Mouse (Mus musculus) forebrain, embryonic 13.5 days (tissue): ENCODE data around the gene Wdfy3. TPM values are rescaled to one million over a fixed set of nuclear protein-coding genes. Genes with fewer than 3 reads are reported as not detected.
"Not testable (repeated sequence)": the region's sequence is repeated elsewhere in the genome, so short reads cannot be mapped to it uniquely, and the experiment has no call there.

Source experiments
- ATAC-seq: fragments of 200-750 bp; cut with Nextera tagmentation; 2 replicates; pipeline ENCODE4 v1.8.0; 2017
- H3K27ac ChIP-seq: fragments of 300-500 bp; sonication (generic); 2 replicates; pipeline ENCODE4 v1.5.1; 2015; ENCODE audit warnings: inconsistent platforms, mild to moderate bottlenecking, moderate library complexity
- H3K27me3 ChIP-seq: fragments of 300-500 bp; sonication (generic); 2 replicates; pipeline ENCODE4 v1.6.1; 2015; ENCODE audit warnings: mild to moderate bottlenecking, inconsistent platforms
- H3K36me3 ChIP-seq: fragments of 300-500 bp; sonication (generic); 2 replicates; pipeline ENCODE4 v1.6.1; 2015; ENCODE audit warnings: mild to moderate bottlenecking, inconsistent platforms; ENCODE audit not compliant: poor library complexity, severe bottlenecking
- H3K4me1 ChIP-seq: fragments of 300-500 bp; sonication (generic); 2 replicates; pipeline ENCODE4 v1.6.1; 2015; ENCODE audit warnings: inconsistent platforms
- H3K4me2 ChIP-seq: fragments of 300-500 bp; sonication (generic); 2 replicates; pipeline ENCODE4 v1.6.1; 2015; ENCODE audit warnings: inconsistent platforms, mild to moderate bottlenecking, moderate library complexity
- H3K4me3 ChIP-seq: fragments of 300-500 bp; sonication (generic); 2 replicates; pipeline ENCODE4 v1.5.1; 2015; ENCODE audit warnings: mild to moderate bottlenecking, inconsistent platforms
- H3K9ac ChIP-seq: fragments of 300-500 bp; sonication (generic); 2 replicates; pipeline ENCODE4 v1.6.1; 2015; ENCODE audit warnings: mild to moderate bottlenecking, inconsistent platforms
- H3K9me3 ChIP-seq: fragments of 300-500 bp; sonication (generic); replicated peaks from 2 replicates; pipeline ENCODE4 v1.6.1; 2016; ENCODE audit warnings: inconsistent platforms
- WGBS: fragments of 180-500 bp; shearing (Covaris S2); methylation state at CpG from one replicate; pipeline ENCODE4 v1.1.7; 2015; 5-methylcytosine and 5-hydroxymethylcytosine counted together
- polyA plus RNA-seq: library from polyadenylated mRNA; unstranded; fragments of >200 nt; fragmentation: Nextera tagmentation; extraction: Ambion mirVana; gene quantifications from 2 replicates; pipeline ENCODE4 v1.2.1, GENCODE M21; 2015

The Wdfy3 gene
- polyA plus RNA-seq, 1 experiment from 2014 or later: 22.9 TPM

GRCm38 (mm10) chr5:101858891-101859436, 210.8 kb downstream of the Wdfy3 start:
- Histone ChIP-seq H3K36me3 (peaks cover 94% of the 10 kb centered on the region), H3K4me3 (no peak overlapping the region), H3K27ac (no peak overlapping the region), H3K4me2 (no peak overlapping the region), H3K27me3 (no peaks in the 10 kb centered on the region), H3K9ac (no peak overlapping the region), H3K9me3 (no peaks in the 10 kb centered on the region), H3K4me1 (no peaks in the 10 kb centered on the region)
- 93% methylated on average over 10 of the region's 10 CpGs for WGBS
- no peak for ATAC-seq

GRCm38 (mm10) chr5:101855475-101855874, 214.2 kb downstream of the Wdfy3 start:
- WGBS: 96% methylated on average over 16 of the region's 16 CpGs
- Histone ChIP-seq H3K36me3 (peaks cover 94% of the 10 kb centered on the region), H3K27ac (no peak overlapping the region), H3K9ac (no peak overlapping the region), H3K27me3 (no peaks in the 10 kb centered on the region), H3K9me3 (no peaks in the 10 kb centered on the region), H3K4me3 (no peak overlapping the region), H3K4me1 (no peaks in the 10 kb centered on the region), H3K4me2 (no peak overlapping the region)
- ATAC-seq: no peak

GRCm38 (mm10) chr5:101854667-101855066, 215.1 kb downstream of the Wdfy3 start:
- no peak overlapping the region for H3K4me2 ChIP-seq
- WGBS: 88% methylated on average over 7 of the region's 7 CpGs
- H3K36me3 ChIP-seq: peaks cover 95% of the 10 kb centered on the region
- ATAC-seq: no peak
- no peak overlapping the region for H3K9ac ChIP-seq
- no peaks in the 10 kb centered on the region for H3K9me3 ChIP-seq
- no peaks in the 10 kb centered on the region for H3K27me3 ChIP-seq
- H3K4me3 ChIP-seq: no peak overlapping the region
- no peak overlapping the region for H3K27ac ChIP-seq
- no peaks in the 10 kb centered on the region for H3K4me1 ChIP-seq

- no peak overlapping the region for H3K9ac ChIP-seq
- no peaks in the 10 kb centered on the region for H3K9me3 ChIP-seq
- H3K4me3 ChIP-seq: no peak overlapping the region
- ATAC-seq: no peak
- no peaks in the 10 kb centered on the region for H3K27me3 ChIP-seq
- WGBS: 95% methylated on average over 11 of the region's 11 CpGs
- peaks cover 95% of the 10 kb centered on the region for H3K36me3 ChIP-seq
- H3K4me1 ChIP-seq: no peaks in the 10 kb centered on the region
- H3K4me2 ChIP-seq: no peak overlapping the region
- no peak overlapping the region for H3K27ac ChIP-seq
Measured at GRCm38 (mm10) chr5:101854100-101854499, 215.6 kb downstream of the Wdfy3 start.

- ATAC-seq: no peak
- Histone ChIP-seq H3K27me3 (no peaks in the 10 kb centered on the region), H3K4me1 (no peaks in the 10 kb centered on the region), H3K4me3 (no peak overlapping the region), H3K9me3 (no peaks in the 10 kb centered on the region), H3K27ac (no peak overlapping the region), H3K4me2 (no peak overlapping the region), H3K9ac (no peak overlapping the region), H3K36me3 (peaks cover 95% of the 10 kb centered on the region)
- 96% methylated on average over 21 of the region's 21 CpGs for WGBS
Measured at GRCm38 (mm10) chr5:101852116-101852680, 217.5 kb downstream of the Wdfy3 start.

GRCm38 (mm10) chr5:101851133-101851532, 218.6 kb downstream of the Wdfy3 start:
- Histone ChIP-seq H3K4me1 (no peaks in the 10 kb centered on the region), H3K9me3 (no peaks in the 10 kb centered on the region), H3K27me3 (no peaks in the 10 kb centered on the region), H3K27ac (no peak overlapping the region), H3K36me3 (peaks cover 99% of the 10 kb centered on the region), H3K4me3 (no peak overlapping the region), H3K4me2 (no peak overlapping the region), H3K9ac (no peak overlapping the region)
- WGBS: 97% methylated on average over 7 of the region's 7 CpGs
- ATAC-seq: no peak

GRCm38 (mm10) chr5:101847762-101848161, 222.0 kb downstream of the Wdfy3 start:
- Histone ChIP-seq H3K27ac (no peak overlapping the region), H3K9me3 (no peaks in the 10 kb centered on the region), H3K4me1 (no peaks in the 10 kb centered on the region), H3K4me3 (no peak overlapping the region), H3K4me2 (no peak overlapping the region), H3K36me3 (peaks cover 100% of the 10 kb centered on the region), H3K27me3 (no peaks in the 10 kb centered on the region), H3K9ac (no peak overlapping the region)
- WGBS: 57% methylated on average over 4 of the region's 4 CpGs
- no peak for ATAC-seq

GRCm38 (mm10) chr5:101847323-101847722, 222.4 kb downstream of the Wdfy3 start:
- Histone ChIP-seq H3K27me3 (no peaks in the 10 kb centered on the region), H3K9ac (no peak overlapping the region), H3K9me3 (no peaks in the 10 kb centered on the region), H3K36me3 (peaks cover 99% of the 10 kb centered on the region), H3K4me3 (no peak overlapping the region), H3K27ac (no peak overlapping the region), H3K4me2 (no peak overlapping the region), H3K4me1 (no peaks in the 10 kb centered on the region)
- ATAC-seq: no peak
- 87% methylated on average over 6 of the region's 7 CpGs for WGBS

GRCm38 (mm10) chr5:101845930-101846329, 223.8 kb downstream of the Wdfy3 start:
- no peak overlapping the region for H3K27ac ChIP-seq
- WGBS: 95% methylated on average over 8 of the region's 8 CpGs
- H3K27me3 ChIP-seq: no peaks in the 10 kb centered on the region
- H3K4me3 ChIP-seq: no peak overlapping the region
- no peaks in the 10 kb centered on the region for H3K4me1 ChIP-seq
- no peak for ATAC-seq
- H3K4me2 ChIP-seq: no peak overlapping the region
- no peaks in the 10 kb centered on the region for H3K9me3 ChIP-seq
- H3K9ac ChIP-seq: no peak overlapping the region
- peaks cover 99% of the 10 kb centered on the region for H3K36me3 ChIP-seq

- peaks cover 99% of the 10 kb centered on the region for H3K36me3 ChIP-seq
- H3K27ac ChIP-seq: no peak overlapping the region
- no peaks in the 10 kb centered on the region for H3K9me3 ChIP-seq
- H3K4me1 ChIP-seq: no peaks in the 10 kb centered on the region
- H3K9ac ChIP-seq: no peak overlapping the region
- H3K27me3 ChIP-seq: no peaks in the 10 kb centered on the region
- H3K4me3 ChIP-seq: no peak overlapping the region
- no peak overlapping the region for H3K4me2 ChIP-seq
- WGBS: 98% methylated on average over 14 of the region's 14 CpGs
- ATAC-seq: no peak
Measured at GRCm38 (mm10) chr5:101845011-101845410, 224.7 kb downstream of the Wdfy3 start.

- peaks cover 98% of the 10 kb centered on the region for H3K36me3 ChIP-seq
- H3K27me3 ChIP-seq: no peaks in the 10 kb centered on the region
- 99% methylated on average over 5 of the region's 5 CpGs for WGBS
- no peaks in the 10 kb centered on the region for H3K9me3 ChIP-seq
- no peak overlapping the region for H3K4me3 ChIP-seq
- H3K27ac ChIP-seq: no peak overlapping the region
- ATAC-seq: no peak
- H3K9ac ChIP-seq: no peak overlapping the region
- H3K4me2 ChIP-seq: no peak overlapping the region
- no peaks in the 10 kb centered on the region for H3K4me1 ChIP-seq
Measured at GRCm38 (mm10) chr5:101840476-101840875, 229.2 kb downstream of the Wdfy3 start.

GRCm38 (mm10) chr5:101837605-101838004, 232.1 kb downstream of the Wdfy3 start:
- not testable (repeated sequence) for H3K4me3 ChIP-seq, ATAC-seq, H3K4me2 ChIP-seq, H3K27ac ChIP-seq, H3K27me3 ChIP-seq, H3K9ac ChIP-seq, H3K4me1 ChIP-seq, H3K9me3 ChIP-seq
- 98% methylated on average over 2 of the region's 2 CpGs for WGBS
- H3K36me3 ChIP-seq: peaks cover 93% of the 10 kb centered on the region

- Histone ChIP-seq H3K27ac (no peak overlapping the region), H3K9ac (no peak overlapping the region), H3K36me3 (peaks cover 93% of the 10 kb centered on the region), H3K4me1 (no peaks in the 10 kb centered on the region), H3K27me3 (no peaks in the 10 kb centered on the region), H3K4me2 (no peak overlapping the region), H3K4me3 (no peak overlapping the region), H3K9me3 (no peaks in the 10 kb centered on the region)
- ATAC-seq: no peak
- WGBS: 94% methylated on average over 11 of the region's 11 CpGs
Measured at GRCm38 (mm10) chr5:101836221-101836620, 233.5 kb downstream of the Wdfy3 start.
